Mouse (Mus musculus): ENCODE measurements at regions not wholly inside any gene's neighbourhood (a gene's known extent, or its start where the extent isn't known, plus 50 kb on each side); places are given as distances from the start of the nearest gene placed in this dataset.

- H3K4me2 ChIP-seq (ENCODE audit: low read depth): peak overlapping the region; percentile 41
- H3K27me3 ChIP-seq (ENCODE audit: control insufficient read depth, insufficient read depth, insufficient read length): no peaks in the 10 kb centered on the region
- H3ac ChIP-seq (ENCODE audit: control insufficient read depth, insufficient read length): no peak overlapping the region
- H3K4me3 ChIP-seq: no peak overlapping the region
- no peaks in the 10 kb centered on the region for H3K79me2 ChIP-seq (ENCODE audit: control insufficient read depth, insufficient read depth)
- no peaks in the 10 kb centered on the region for H3K36me3 ChIP-seq (ENCODE audit: control insufficient read depth, insufficient read depth)
- TF ChIP-seq POLR2A (IDR thresholded peaks at IDR 0.05; ENCODE audit: insufficient read length, low read depth) (no peak), REST (IDR thresholded peaks at IDR 0.05; ENCODE audit: insufficient read depth, insufficient read length) (no peak), MYOG (IDR thresholded peaks at IDR 0.05; ENCODE audit: control insufficient read depth in 1 of 3, insufficient read depth in 1 of 3, insufficient read length in 2 of 3, low read depth in 2 of 3) (no peak), POLR2AphosphoS2 (IDR thresholded peaks at IDR 0.05; ENCODE audit: insufficient read length, low read depth) (no peak), SRF (IDR thresholded peaks at IDR 0.05; ENCODE audit: control insufficient read depth, insufficient read length, low read depth) (no peak)
Observed at GRCm38 (mm10) chr2:128312659-128313581, 187.1 kb downstream of the Bcl2l11 start.

GRCm38 (mm10) chr2:128313582-128313918 is 187.7 kb downstream of the Bcl2l11 start:
- Histone ChIP-seq H3K79me2 (ENCODE audit: control insufficient read depth, insufficient read depth) (no peaks in the 10 kb centered on the region), H3K27me3 (ENCODE audit: control insufficient read depth, insufficient read depth, insufficient read length) (no peaks in the 10 kb centered on the region), H3ac (ENCODE audit: control insufficient read depth, insufficient read length) (no peak overlapping the region), H3K4me3 (no peak overlapping the region), H3K4me2 (ENCODE audit: low read depth) (peak overlapping the region; percentile 41), H3K36me3 (ENCODE audit: control insufficient read depth, insufficient read depth) (no peaks in the 10 kb centered on the region)
- no peak for TF ChIP-seq E2F4 (IDR thresholded peaks at IDR 0.05; ENCODE audit: insufficient read depth)
- no peak for TF ChIP-seq USF1 (IDR thresholded peaks at IDR 0.05; ENCODE audit: low read depth)
- TF ChIP-seq MAX (IDR thresholded peaks at IDR 0.05; ENCODE audit: low read depth): no peak
- no peak for TF ChIP-seq TCF12 (IDR thresholded peaks at IDR 0.05; ENCODE audit: insufficient read depth, poor library complexity, severe bottlenecking)
- TF ChIP-seq POLR2A (IDR thresholded peaks at IDR 0.05; ENCODE audit: insufficient read length, low read depth): no peak
- TF ChIP-seq SRF (IDR thresholded peaks at IDR 0.05; ENCODE audit: control insufficient read depth, insufficient read length, low read depth): no peak
- TF ChIP-seq MYOG (IDR thresholded peaks at IDR 0.05; ENCODE audit: control insufficient read depth in 1 of 3, insufficient read depth in 1 of 3, insufficient read length in 2 of 3, low read depth in 2 of 3): no peak
- no peak for TF ChIP-seq MYOD1 (IDR thresholded peaks at IDR 0.05; ENCODE audit: control insufficient read depth in 1 of 3, insufficient read length in 2 of 3, low read depth in 2 of 3)
- TF ChIP-seq TCF3 (IDR thresholded peaks at IDR 0.05; ENCODE audit: insufficient read length, low read depth): no peak
- TF ChIP-seq CEBPB (IDR thresholded peaks at IDR 0.05; ENCODE audit: insufficient read depth, poor library complexity, severe bottlenecking): no peak
- TF ChIP-seq POLR2AphosphoS2 (IDR thresholded peaks at IDR 0.05; ENCODE audit: insufficient read length, low read depth): no peak
- TF ChIP-seq REST (IDR thresholded peaks at IDR 0.05; ENCODE audit: insufficient read depth, insufficient read length): no peak

- Histone ChIP-seq H3ac (ENCODE audit: control insufficient read depth, insufficient read length) (no peak overlapping the region), H3K27me3 (ENCODE audit: control insufficient read depth, insufficient read depth, insufficient read length) (no peaks in the 10 kb centered on the region), H3K79me2 (ENCODE audit: control insufficient read depth, insufficient read depth) (no peaks in the 10 kb centered on the region), H3K36me3 (ENCODE audit: control insufficient read depth, insufficient read depth) (no peaks in the 10 kb centered on the region), H3K4me3 (no peak overlapping the region), H3K4me2 (ENCODE audit: low read depth) (peak overlapping the region; percentile 41)
- TF ChIP-seq CEBPB (IDR thresholded peaks at IDR 0.05; ENCODE audit: insufficient read depth, poor library complexity, severe bottlenecking): no peak
- TF ChIP-seq USF1 (IDR thresholded peaks at IDR 0.05; ENCODE audit: low read depth): no peak
- no peak for TF ChIP-seq E2F4 (IDR thresholded peaks at IDR 0.05; ENCODE audit: insufficient read depth)
- TF ChIP-seq POLR2AphosphoS2 (IDR thresholded peaks at IDR 0.05; ENCODE audit: insufficient read length, low read depth): no peak
Observed at GRCm38 (mm10) chr2:128313948-128314347, 188.1 kb downstream of the Bcl2l11 start.

GRCm38 (mm10) chr2:128316516-128316915 is 190.7 kb downstream of the Bcl2l11 start:
- no peaks in the 10 kb centered on the region for H3K79me2 ChIP-seq (ENCODE audit: control insufficient read depth, insufficient read depth)
- no peak overlapping the region for H3K4me3 ChIP-seq
- TF ChIP-seq MAX (IDR thresholded peaks at IDR 0.05; ENCODE audit: low read depth): no peak
- no peak for TF ChIP-seq TCF12 (IDR thresholded peaks at IDR 0.05; ENCODE audit: insufficient read depth, poor library complexity, severe bottlenecking)
- TF ChIP-seq MYOG (IDR thresholded peaks at IDR 0.05; ENCODE audit: control insufficient read depth in 1 of 3, insufficient read depth in 1 of 3, insufficient read length in 2 of 3, low read depth in 2 of 3): no peak
- no peak for TF ChIP-seq CEBPB (IDR thresholded peaks at IDR 0.05; ENCODE audit: insufficient read depth, poor library complexity, severe bottlenecking)
- no peak for TF ChIP-seq USF1 (IDR thresholded peaks at IDR 0.05; ENCODE audit: low read depth)
- no peak for TF ChIP-seq POLR2AphosphoS2 (IDR thresholded peaks at IDR 0.05; ENCODE audit: insufficient read length, low read depth)
- no peak for TF ChIP-seq SRF (IDR thresholded peaks at IDR 0.05; ENCODE audit: control insufficient read depth, insufficient read length, low read depth)
- TF ChIP-seq E2F4 (IDR thresholded peaks at IDR 0.05; ENCODE audit: insufficient read depth): no peak
- no peaks in the 10 kb centered on the region for H3K36me3 ChIP-seq (ENCODE audit: control insufficient read depth, insufficient read depth)
- H3K27me3 ChIP-seq (ENCODE audit: control insufficient read depth, insufficient read depth, insufficient read length): no peaks in the 10 kb centered on the region
- no peak overlapping the region for H3K4me2 ChIP-seq (ENCODE audit: low read depth)
- H3ac ChIP-seq (ENCODE audit: control insufficient read depth, insufficient read length): no peak overlapping the region

- no peaks in the 10 kb centered on the region for H3K36me3 ChIP-seq (ENCODE audit: control insufficient read depth, insufficient read depth)
- no peak overlapping the region for H3K4me2 ChIP-seq (ENCODE audit: low read depth)
- H3K27me3 ChIP-seq (ENCODE audit: control insufficient read depth, insufficient read depth, insufficient read length): no peaks in the 10 kb centered on the region
- no peak overlapping the region for H3ac ChIP-seq (ENCODE audit: control insufficient read depth, insufficient read length)
- TF ChIP-seq SRF (IDR thresholded peaks at IDR 0.05; ENCODE audit: control insufficient read depth, insufficient read length, low read depth): no peak
- no peak for TF ChIP-seq MYOD1 (IDR thresholded peaks at IDR 0.05; ENCODE audit: control insufficient read depth in 1 of 3, insufficient read length in 2 of 3, low read depth in 2 of 3)
- no peak for TF ChIP-seq TCF3 (IDR thresholded peaks at IDR 0.05; ENCODE audit: insufficient read length, low read depth)
- TF ChIP-seq POLR2AphosphoS2 (IDR thresholded peaks at IDR 0.05; ENCODE audit: insufficient read length, low read depth): no peak
- TF ChIP-seq MYOG (IDR thresholded peaks at IDR 0.05; ENCODE audit: control insufficient read depth in 1 of 3, insufficient read depth in 1 of 3, insufficient read length in 2 of 3, low read depth in 2 of 3): no peak
- no peak for TF ChIP-seq TCF12 (IDR thresholded peaks at IDR 0.05; ENCODE audit: insufficient read depth, poor library complexity, severe bottlenecking)
- TF ChIP-seq MAX (IDR thresholded peaks at IDR 0.05; ENCODE audit: low read depth): no peak
- no peak for TF ChIP-seq E2F4 (IDR thresholded peaks at IDR 0.05; ENCODE audit: insufficient read depth)
- TF ChIP-seq CEBPB (IDR thresholded peaks at IDR 0.05; ENCODE audit: insufficient read depth, poor library complexity, severe bottlenecking): no peak
- TF ChIP-seq POLR2A (IDR thresholded peaks at IDR 0.05; ENCODE audit: insufficient read length, low read depth): no peak
- no peak for TF ChIP-seq REST (IDR thresholded peaks at IDR 0.05; ENCODE audit: insufficient read depth, insufficient read length)
- no peak for TF ChIP-seq USF1 (IDR thresholded peaks at IDR 0.05; ENCODE audit: low read depth)
- no peak overlapping the region for H3K4me3 ChIP-seq
- H3K79me2 ChIP-seq (ENCODE audit: control insufficient read depth, insufficient read depth): no peaks in the 10 kb centered on the region
Observed at GRCm38 (mm10) chr2:128318266-128318665, 192.4 kb downstream of the Bcl2l11 start.
